Mouse (Mus musculus) cerebellum, adult 2 months (tissue): ENCODE data around the gene Sfrp5.

Source experiments
- CTCF ChIP-seq: fragments of 200-500 bp; IDR thresholded peaks from 2 replicates; pipeline ENCODE4 v1.5.1; 2011; ENCODE audit warnings: low read depth, mild to moderate bottlenecking, control low read depth, low read length, moderate library complexity, borderline replicate concordance; ENCODE audit not compliant: insufficient read depth
- POLR2A ChIP-seq: fragments of 200-500 bp; IDR thresholded peaks from 2 replicates; pipeline ENCODE4 v1.6.1; 2011; ENCODE audit warnings: low read length, control low read depth, borderline replicate concordance; ENCODE audit not compliant: insufficient read depth

- no peak for TF ChIP-seq POLR2A
- TF ChIP-seq CTCF: no peak
These were observed 24.4 kb upstream of the Sfrp5 start for GRCm38 (mm10) chr19:42226451-42226850.
